Mouse (Mus musculus) midbrain, embryonic 12.5 days (tissue): ENCODE results near the gene Gm20388. TPM values are rescaled to one million over a fixed set of nuclear protein-coding genes. Genes with fewer than 3 reads are reported as not detected.

ENCODE experiments used
- ATAC-seq: fragments of 200-750 bp; cut with Nextera tagmentation; 2 replicates; pipeline ENCODE4 v1.8.0; 2017; ENCODE audit warnings: low read depth, moderate TSS enrichment, moderate library complexity; ENCODE audit not compliant: low FRiP score
- H3K27ac ChIP-seq: fragments of 300-500 bp; sonication (generic); replicated peaks from 2 replicates; pipeline ENCODE4 v1.5.1; 2016; ENCODE audit warnings: mild to moderate bottlenecking
- H3K27me3 ChIP-seq: fragments of 300-500 bp; sonication (generic); 2 replicates; pipeline ENCODE4 v1.6.1; 2016; ENCODE audit warnings: mild to moderate bottlenecking
- H3K36me3 ChIP-seq: fragments of 300-500 bp; sonication (generic); 2 replicates; pipeline ENCODE4 v1.6.1; 2016
- H3K4me1 ChIP-seq: fragments of 300-500 bp; sonication (generic); 2 replicates; pipeline ENCODE4 v1.6.1; 2016
- H3K4me2 ChIP-seq: fragments of 300-500 bp; sonication (generic); replicated peaks from 2 replicates; pipeline ENCODE4 v1.6.1; 2016; ENCODE audit warnings: mild to moderate bottlenecking, moderate library complexity
- H3K4me3 ChIP-seq: fragments of 300-500 bp; sonication (generic); 2 replicates; pipeline ENCODE4 v1.5.1; 2016; ENCODE audit warnings: mild to moderate bottlenecking
- H3K9ac ChIP-seq: fragments of 300-500 bp; sonication (generic); replicated peaks from 2 replicates; pipeline ENCODE4 v1.6.1; 2016; ENCODE audit warnings: mild to moderate bottlenecking, moderate library complexity
- H3K9me3 ChIP-seq: fragments of 300-500 bp; sonication (generic); 2 replicates; pipeline ENCODE4 v1.6.1; 2016; ENCODE audit warnings: mild to moderate bottlenecking
- WGBS: fragments of 180-500 bp; shearing (Covaris S2); methylation state at CpG from one replicate; pipeline ENCODE4 v1.1.7; 2016; 5-methylcytosine and 5-hydroxymethylcytosine counted together
- polyA plus RNA-seq: library from polyadenylated mRNA; unstranded; fragments of >200 nt; fragmentation: Nextera tagmentation; extraction: Ambion mirVana; gene quantifications from 2 replicates; pipeline ENCODE4 v1.2.1, GENCODE M21; 2016

Gm20388 gene
- polyA plus RNA-seq, 1 experiment from 2014 or later = not detected

DNA sequence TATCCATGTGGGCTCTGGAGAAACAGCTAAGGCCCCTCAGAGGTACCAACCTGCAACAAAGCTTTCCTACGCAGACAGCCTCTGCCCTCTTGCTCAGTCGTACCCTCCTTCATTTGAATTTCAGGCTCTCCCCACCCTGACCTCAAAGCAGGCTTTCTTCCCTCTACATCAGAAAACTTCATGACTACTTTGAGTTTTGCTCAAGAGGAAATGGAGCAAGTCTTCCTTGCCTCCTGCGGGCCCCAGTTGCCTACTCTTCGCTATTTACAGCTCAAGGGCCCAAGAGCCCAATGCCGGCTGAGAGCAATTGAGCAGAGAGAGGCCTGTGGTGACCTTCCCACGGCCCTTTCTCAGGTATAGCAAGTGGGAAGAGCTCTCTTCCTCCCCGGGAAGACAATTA is 4451.9 kb downstream of the Gm20388 start:
- Histone ChIP-seq H3K4me1 (no peaks in the 10 kb centered on the region), H3K27ac (no peak overlapping the region), H3K9me3 (0 out of 2 replicates have a peak, but pooled peaks cover 4% of the 10 kb centered on the region), H3K9ac (no peak overlapping the region), H3K4me2 (no peak overlapping the region), H3K27me3 (no peaks in the 10 kb centered on the region), H3K36me3 (no peaks in the 10 kb centered on the region), H3K4me3 (no peak overlapping the region)
- ATAC-seq = no peak
- WGBS = 83% methylated on average over 7 of the region's 7 CpGs

DNA sequence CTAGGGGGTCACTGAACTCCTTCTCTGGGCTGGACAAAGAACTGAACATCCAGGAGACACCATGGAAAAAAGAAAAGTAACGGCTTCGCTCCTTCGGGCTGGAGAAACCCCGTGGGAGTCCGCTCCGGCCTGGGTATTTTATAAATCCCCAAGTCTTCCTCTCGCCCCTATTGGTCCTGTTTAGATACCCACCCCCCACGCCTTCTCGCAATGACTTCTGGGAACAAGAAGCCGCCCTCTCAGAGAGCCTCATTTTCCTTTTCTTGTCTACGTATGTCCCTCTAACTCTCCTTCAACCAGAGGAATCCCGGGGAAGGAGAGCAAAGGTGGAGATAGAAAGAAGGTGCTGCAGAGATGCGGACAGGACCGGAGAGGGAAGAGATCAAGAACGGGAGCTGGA is 4452.7 kb downstream of the Gm20388 start:
- Histone ChIP-seq H3K4me2 (no peak overlapping the region), H3K9ac (no peak overlapping the region), H3K27ac (no peak overlapping the region), H3K4me3 (no peak overlapping the region), H3K9me3 (0 out of 2 replicates have a peak, but pooled peaks cover 4% of the 10 kb centered on the region), H3K27me3 (no peaks in the 10 kb centered on the region), H3K4me1 (no peaks in the 10 kb centered on the region), H3K36me3 (no peaks in the 10 kb centered on the region)
- 92% methylated on average over 15 of the region's 15 CpGs for WGBS
- ATAC-seq = no peak

DNA sequence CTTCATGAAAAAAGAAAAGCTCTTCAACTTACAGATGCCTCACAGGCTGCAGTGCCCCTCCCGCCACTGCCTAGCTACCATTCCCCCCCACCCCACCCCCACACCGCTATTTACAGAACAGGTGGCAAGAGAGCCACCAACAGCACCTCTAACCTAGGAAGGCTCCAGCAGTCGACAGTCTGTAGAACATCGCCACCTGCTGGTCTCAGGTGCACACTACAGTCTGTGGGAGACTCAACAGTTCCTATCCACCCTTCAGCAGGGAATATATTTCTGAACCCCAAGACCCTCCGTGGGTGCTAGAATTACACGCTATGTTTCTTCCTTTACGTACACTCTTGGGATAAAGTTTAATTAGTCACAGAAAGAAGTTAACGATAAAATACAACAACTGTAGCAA is 4457.6 kb downstream of the Gm20388 start:
- no peak overlapping the region for H3K9ac ChIP-seq
- no peaks in the 10 kb centered on the region for H3K9me3 ChIP-seq
- no peaks in the 10 kb centered on the region for H3K4me1 ChIP-seq
- H3K36me3 ChIP-seq = no peaks in the 10 kb centered on the region
- H3K27ac ChIP-seq = no peak overlapping the region
- no peak overlapping the region for H3K4me3 ChIP-seq
- no peak overlapping the region for H3K4me2 ChIP-seq
- ATAC-seq = no peak
- H3K27me3 ChIP-seq = no peaks in the 10 kb centered on the region
- 21% methylated on average over 8 of the region's 8 CpGs for WGBS

DNA sequence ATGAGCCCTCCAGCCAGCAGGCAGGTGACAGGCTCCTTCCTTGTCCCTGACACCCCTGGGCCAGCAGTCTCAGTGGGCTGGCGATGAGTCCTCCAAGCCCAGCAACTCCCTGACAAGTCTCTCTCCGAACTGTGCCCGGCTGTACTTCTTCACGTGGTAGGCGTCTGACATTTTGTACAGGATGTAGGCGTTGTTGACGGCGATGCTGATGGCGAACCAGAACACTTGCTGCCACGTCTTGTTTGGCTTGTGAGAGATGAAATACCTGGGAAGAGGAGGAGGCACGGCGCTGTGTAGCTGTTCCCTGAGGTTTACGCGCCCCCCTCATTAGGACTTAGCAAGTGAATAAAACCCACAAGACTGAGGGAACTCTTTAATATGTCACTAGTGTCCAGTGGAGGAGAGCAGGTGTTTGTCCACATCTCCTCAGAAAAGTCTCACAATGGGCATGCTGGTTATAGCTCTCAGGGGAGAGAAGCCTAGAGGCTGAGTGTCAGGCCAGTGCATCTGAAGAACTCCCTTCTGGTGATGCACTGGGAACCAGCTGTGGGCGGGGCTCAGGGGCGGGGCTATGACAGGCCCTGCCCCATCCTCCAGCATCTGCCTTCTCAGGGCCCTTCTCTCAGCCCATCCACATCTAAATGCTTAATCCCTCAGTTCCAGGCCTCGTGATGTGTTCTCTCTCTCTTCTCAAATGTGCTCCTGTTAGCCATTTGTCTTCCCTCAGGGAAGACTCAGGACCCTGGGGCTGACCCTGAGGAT is 4460.0 kb downstream of the Gm20388 start:
- no peak for ATAC-seq
- Histone ChIP-seq H3K27me3 (no peaks in the 10 kb centered on the region), H3K4me3 (no peak overlapping the region), H3K9me3 (no peaks in the 10 kb centered on the region), H3K27ac (no peak overlapping the region), H3K9ac (no peak overlapping the region), H3K36me3 (no peaks in the 10 kb centered on the region), H3K4me2 (no peak overlapping the region), H3K4me1 (no peaks in the 10 kb centered on the region)
- 79% methylated on average over 17 of the region's 17 CpGs for WGBS

DNA sequence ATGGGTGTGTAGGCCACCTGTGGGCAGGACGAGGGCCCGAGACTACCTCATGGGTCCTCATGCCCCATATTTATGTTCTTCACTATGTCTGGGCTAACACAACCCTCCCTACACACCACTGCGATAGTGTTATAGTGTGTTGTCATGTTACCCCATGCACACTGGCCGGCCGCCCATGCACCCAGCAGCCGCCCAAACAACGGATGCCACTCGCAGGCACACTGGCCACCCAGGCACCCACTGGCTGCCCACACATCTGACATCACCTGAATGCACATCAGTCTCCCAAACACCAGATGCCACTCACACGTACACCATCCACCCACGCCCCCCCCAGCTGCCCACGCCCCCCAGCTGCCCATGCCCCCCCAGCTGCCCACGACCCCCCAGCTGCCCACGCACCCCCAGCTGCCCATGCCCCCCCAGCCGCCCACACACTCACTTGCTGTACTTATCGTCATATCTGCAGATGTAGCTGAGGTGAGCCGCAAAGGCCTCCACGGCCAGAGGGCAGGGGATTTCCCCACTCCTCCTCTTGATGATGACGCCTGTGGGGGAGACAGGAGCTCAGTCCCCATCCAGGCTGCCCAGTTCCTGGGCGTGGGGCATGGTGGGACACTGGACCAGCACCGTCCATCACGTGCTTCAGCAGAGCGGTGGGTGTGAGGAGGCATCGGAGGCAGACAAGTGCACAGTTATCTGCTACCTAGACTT is 4460.9 kb downstream of the Gm20388 start:
- Histone ChIP-seq H3K9me3 (no peaks in the 10 kb centered on the region), H3K9ac (no peak overlapping the region), H3K4me1 (no peaks in the 10 kb centered on the region), H3K27ac (no peak overlapping the region), H3K4me3 (no peak overlapping the region), H3K27me3 (no peaks in the 10 kb centered on the region), H3K4me2 (no peak overlapping the region), H3K36me3 (no peaks in the 10 kb centered on the region)
- no peak for ATAC-seq
- 86% methylated on average over 23 of the region's 23 CpGs for WGBS

DNA sequence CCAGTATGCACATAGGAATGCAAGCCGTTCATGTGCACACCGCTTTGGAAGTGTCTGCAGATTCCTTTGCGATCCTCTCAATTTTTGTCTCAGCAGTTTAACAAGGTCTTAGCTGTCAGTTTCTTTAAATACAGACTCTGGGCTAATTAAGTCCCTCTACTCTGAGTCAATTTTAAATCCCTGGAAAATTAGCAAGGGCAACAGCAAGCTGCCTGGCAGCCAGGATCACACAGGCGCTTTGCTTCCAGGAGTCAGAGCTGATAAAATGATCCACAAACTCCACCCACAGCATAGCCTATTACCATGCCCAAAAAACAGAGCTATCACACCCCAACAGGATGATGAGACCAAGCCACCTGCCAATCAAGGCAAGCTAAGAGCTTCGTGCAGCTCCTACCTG is 4463.1 kb downstream of the Gm20388 start:
- no peak for ATAC-seq
- Histone ChIP-seq H3K4me1 (no peaks in the 10 kb centered on the region), H3K36me3 (no peaks in the 10 kb centered on the region), H3K4me3 (no peak overlapping the region), H3K4me2 (no peak overlapping the region), H3K9ac (no peak overlapping the region), H3K9me3 (no peaks in the 10 kb centered on the region), H3K27me3 (no peaks in the 10 kb centered on the region), H3K27ac (no peak overlapping the region)
- WGBS = 95% methylated on average over 5 of the region's 5 CpGs

DNA sequence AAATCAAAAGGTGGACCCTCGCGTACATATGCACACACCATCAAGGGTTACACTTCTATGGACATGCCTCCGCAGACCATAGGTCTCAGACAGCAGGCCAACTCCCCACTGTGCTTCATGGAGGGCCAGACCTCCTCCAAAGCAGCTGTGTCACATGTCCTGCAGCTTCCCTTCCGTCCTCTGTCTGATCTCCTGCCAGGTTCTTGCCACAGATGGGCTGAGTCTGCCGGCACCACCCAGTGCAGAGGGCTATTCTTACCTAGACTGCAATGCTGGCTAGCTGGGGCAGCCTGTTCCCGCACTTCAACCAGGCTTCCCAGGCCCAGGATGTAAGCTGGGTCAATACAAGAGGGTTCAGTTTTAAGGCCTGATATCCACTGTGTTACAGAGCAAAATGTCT is 4464.5 kb downstream of the Gm20388 start:
- no peak for ATAC-seq
- Histone ChIP-seq H3K4me3 (no peak overlapping the region), H3K9me3 (no peaks in the 10 kb centered on the region), H3K27me3 (no peaks in the 10 kb centered on the region), H3K4me1 (no peaks in the 10 kb centered on the region), H3K4me2 (no peak overlapping the region), H3K9ac (no peak overlapping the region), H3K36me3 (no peaks in the 10 kb centered on the region), H3K27ac (no peak overlapping the region)
- WGBS = 75% methylated on average over 6 of the region's 6 CpGs

DNA sequence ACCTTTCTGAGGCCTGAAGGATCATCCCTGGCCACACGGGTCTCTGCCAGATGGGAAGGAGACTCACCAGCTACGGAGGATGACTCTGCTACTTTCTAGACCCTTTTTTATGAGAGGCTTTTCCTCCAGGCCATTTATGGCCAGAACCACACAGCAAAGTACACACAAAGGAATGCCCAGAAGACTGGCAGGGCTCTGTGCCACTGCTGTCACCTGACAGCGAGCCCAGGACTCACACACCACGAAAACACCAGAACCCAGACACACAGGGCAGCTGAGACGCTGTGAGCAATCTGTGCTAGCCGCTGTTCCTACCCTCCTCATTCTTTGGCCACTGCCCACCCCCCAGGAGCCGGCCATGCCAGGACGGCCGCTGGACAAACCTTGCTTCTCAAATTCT is 4465.1 kb downstream of the Gm20388 start:
- WGBS = 89% methylated on average over 9 of the region's 9 CpGs
- Histone ChIP-seq H3K9ac (no peak overlapping the region), H3K4me1 (no peaks in the 10 kb centered on the region), H3K27me3 (no peaks in the 10 kb centered on the region), H3K27ac (no peak overlapping the region), H3K4me3 (no peak overlapping the region), H3K9me3 (no peaks in the 10 kb centered on the region), H3K4me2 (no peak overlapping the region), H3K36me3 (no peaks in the 10 kb centered on the region)
- ATAC-seq = no peak

DNA sequence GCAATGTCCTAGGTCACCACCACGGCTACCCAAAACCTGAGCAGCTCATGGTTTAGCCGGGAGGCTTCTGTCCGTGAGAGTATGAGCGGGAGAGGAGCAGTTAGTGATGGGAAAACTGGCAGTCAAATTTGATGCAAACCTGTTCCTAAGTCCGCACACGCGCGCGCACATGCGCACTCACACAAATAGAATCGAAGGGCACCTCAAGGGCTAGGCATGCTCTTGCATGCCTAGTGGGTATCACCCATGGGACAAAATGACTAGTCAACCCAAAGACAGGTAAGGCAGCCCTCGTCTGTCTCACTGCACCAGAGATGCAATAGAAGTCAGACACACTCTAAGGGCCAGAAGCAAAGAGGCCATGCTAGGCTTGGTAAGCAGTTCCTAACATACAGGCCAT is 4465.8 kb downstream of the Gm20388 start:
- 94% methylated on average over 12 of the region's 12 CpGs for WGBS
- no peak overlapping the region for H3K27ac ChIP-seq
- H3K4me3 ChIP-seq = no peak overlapping the region
- H3K9me3 ChIP-seq = no peaks in the 10 kb centered on the region
- H3K9ac ChIP-seq = no peak overlapping the region
- H3K4me2 ChIP-seq = no peak overlapping the region
- no peaks in the 10 kb centered on the region for H3K27me3 ChIP-seq
- no peaks in the 10 kb centered on the region for H3K36me3 ChIP-seq
- no peaks in the 10 kb centered on the region for H3K4me1 ChIP-seq
- ATAC-seq = no peak

DNA sequence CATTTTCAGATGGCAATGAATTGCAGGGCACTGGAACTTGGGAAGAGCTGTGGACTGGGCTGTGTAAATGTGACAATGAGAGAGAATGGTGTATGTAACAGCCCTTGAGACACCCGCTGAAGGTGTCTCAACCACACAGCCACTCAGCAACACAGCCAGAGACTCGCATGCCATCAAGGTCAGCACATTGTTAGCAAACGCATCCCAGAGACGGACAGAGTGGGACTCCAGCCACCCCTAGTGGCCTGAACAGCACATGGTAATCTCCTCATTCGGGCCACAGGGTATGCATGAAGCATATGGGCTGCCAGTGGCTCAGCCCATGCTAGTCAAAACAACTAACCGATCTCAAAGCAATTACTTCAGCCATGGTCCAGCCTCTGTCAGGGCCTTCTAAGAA is 4468.6 kb downstream of the Gm20388 start:
- WGBS = 76% methylated on average over 6 of the region's 6 CpGs
- no peak overlapping the region for H3K27ac ChIP-seq
- H3K9me3 ChIP-seq = no peaks in the 10 kb centered on the region
- peaks cover 9% of the 10 kb centered on the region; the same call in 1 of the 2 replicates for H3K4me1 ChIP-seq
- H3K27me3 ChIP-seq = no peaks in the 10 kb centered on the region
- no peaks in the 10 kb centered on the region for H3K36me3 ChIP-seq
- ATAC-seq = no peak
- no peak overlapping the region for H3K4me2 ChIP-seq
- no peak overlapping the region for H3K4me3 ChIP-seq
- no peak overlapping the region for H3K9ac ChIP-seq

DNA sequence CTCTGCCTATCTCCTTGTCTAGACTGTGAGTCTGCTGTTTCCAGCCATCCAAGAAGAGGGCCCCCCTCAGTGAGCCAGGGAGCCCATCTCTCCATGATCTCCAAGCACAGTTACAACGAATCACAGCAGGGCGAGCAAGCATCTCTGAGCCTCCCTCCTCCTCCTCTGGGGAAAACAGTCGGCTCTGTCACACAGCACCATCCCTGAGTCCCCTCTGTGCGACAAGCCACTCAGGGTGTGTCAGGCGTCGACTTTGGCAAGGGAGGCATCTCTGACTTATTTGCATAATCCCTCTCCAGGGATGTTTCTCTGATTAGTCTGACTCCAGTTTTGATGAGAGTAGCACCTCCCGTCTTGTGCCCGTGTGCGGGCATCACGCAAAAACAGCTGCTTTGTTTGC is 4471.6 kb downstream of the Gm20388 start:
- no peaks in the 10 kb centered on the region for H3K9me3 ChIP-seq
- H3K4me1 ChIP-seq = peaks cover 9% of the 10 kb centered on the region; the same call in 1 of the 2 replicates
- H3K4me3 ChIP-seq = no peak overlapping the region
- 31% methylated on average over 10 of the region's 10 CpGs for WGBS
- no peak overlapping the region for H3K4me2 ChIP-seq
- no peak overlapping the region for H3K9ac ChIP-seq
- H3K27me3 ChIP-seq = no peaks in the 10 kb centered on the region
- no peak overlapping the region; the same call in 1 of the 2 replicates for H3K27ac ChIP-seq
- no peaks in the 10 kb centered on the region for H3K36me3 ChIP-seq
- ATAC-seq = 0 out of 2 replicates have a peak, but pooled peaks have one; percentile 30

DNA sequence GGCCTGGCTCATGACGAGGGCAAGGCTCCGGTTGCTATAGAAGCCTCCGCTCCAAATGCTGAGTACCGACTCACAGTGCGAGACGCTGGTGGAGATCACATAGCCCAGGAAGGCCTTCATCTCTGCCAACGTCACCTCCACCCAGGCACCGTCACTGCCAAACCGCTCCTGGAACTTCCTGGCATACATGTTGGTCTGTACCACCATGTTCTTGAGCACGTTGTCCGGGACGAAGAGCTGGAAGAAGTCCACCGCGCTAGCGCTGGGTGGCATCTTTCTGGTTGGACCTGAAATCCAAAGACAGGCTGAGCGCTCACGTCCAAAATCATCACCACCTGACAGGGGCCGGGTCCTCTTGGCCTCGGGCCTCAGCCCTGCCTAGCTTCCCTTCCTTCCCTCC is 4473.7 kb downstream of the Gm20388 start:
- no peak overlapping the region for H3K4me3 ChIP-seq
- H3K27me3 ChIP-seq = no peaks in the 10 kb centered on the region
- 96% methylated on average over 19 of the region's 19 CpGs for WGBS
- ATAC-seq = no peak
- H3K27ac ChIP-seq = no peak overlapping the region
- no peak overlapping the region for H3K4me2 ChIP-seq
- H3K9me3 ChIP-seq = no peaks in the 10 kb centered on the region
- H3K4me1 ChIP-seq = peaks cover 9% of the 10 kb centered on the region; the same call in 1 of the 2 replicates
- H3K36me3 ChIP-seq = no peaks in the 10 kb centered on the region
- H3K9ac ChIP-seq = no peak overlapping the region
